Mouse (Mus musculus): Measurements from ENCODE around the gene Ctsd.

GRCm38 (mm10) chr7:142407935-142408334 lies 20.1 kb upstream of the Ctsd start:
- TF ChIP-seq CTCF (IDR thresholded peaks at IDR 0.05; ENCODE audit: insufficient read depth, low read depth, low read length) = no peak
- no peak for TF ChIP-seq POLR2A (IDR thresholded peaks at IDR 0.05; ENCODE audit: insufficient read depth, low read depth, low read length)
